Mouse (Mus musculus) intestine, embryonic 15.5 days (tissue): ENCODE data around the gene 1700014D04Rik. TPM values are rescaled to one million over a fixed set of nuclear protein-coding genes. Genes with fewer than 3 reads are reported as not detected.
"Not testable (repeated sequence)": the region's sequence is repeated elsewhere in the genome, so short reads cannot be mapped to it uniquely, and the experiment has no call there.

ENCODE experiments used
- ATAC-seq: fragments of 200-750 bp; cut with Nextera tagmentation; 2 replicates; pipeline ENCODE4 v1.8.0; 2017; ENCODE audit warnings: moderate TSS enrichment, moderate library complexity
- H3K27ac ChIP-seq: fragments of 300-500 bp; sonication (generic); 2 replicates; pipeline ENCODE4 v1.5.1; 2015; ENCODE audit warnings: mild to moderate bottlenecking, inconsistent platforms
- H3K27me3 ChIP-seq: fragments of 300-500 bp; sonication (generic); replicated peaks from 2 replicates; pipeline ENCODE4 v1.6.1; 2015; ENCODE audit warnings: inconsistent platforms
- H3K36me3 ChIP-seq: fragments of 300-500 bp; sonication (generic); 2 replicates; pipeline ENCODE4 v1.6.1; 2015; ENCODE audit warnings: inconsistent platforms
- H3K4me1 ChIP-seq: fragments of 300-500 bp; sonication (generic); replicated peaks from 2 replicates; pipeline ENCODE4 v1.6.1; 2015; ENCODE audit warnings: inconsistent platforms
- H3K4me2 ChIP-seq: fragments of 300-500 bp; sonication (generic); replicated peaks from 2 replicates; pipeline ENCODE4 v1.6.1; 2015; ENCODE audit warnings: mild to moderate bottlenecking, inconsistent platforms
- H3K4me3 ChIP-seq: fragments of 300-500 bp; sonication (generic); replicated peaks from 2 replicates; pipeline ENCODE4 v1.5.1; 2015; ENCODE audit warnings: inconsistent platforms
- H3K9ac ChIP-seq: fragments of 300-500 bp; sonication (generic); 2 replicates; pipeline ENCODE4 v1.6.1; 2015; ENCODE audit warnings: inconsistent platforms
- H3K9me3 ChIP-seq: fragments of 300-500 bp; sonication (generic); 2 replicates; pipeline ENCODE4 v1.6.1; 2016; ENCODE audit warnings: inconsistent platforms
- WGBS: fragments of 180-500 bp; shearing (Covaris S2); methylation state at CpG from one replicate; pipeline ENCODE4 v1.1.7; 2015; 5-methylcytosine and 5-hydroxymethylcytosine counted together
- polyA plus RNA-seq: library from polyadenylated mRNA; unstranded; fragments of >200 nt; fragmentation: Nextera tagmentation; extraction: Ambion mirVana; gene quantifications from 2 replicates; pipeline ENCODE4 v1.2.1, GENCODE M21; 2015

1700014D04Rik gene
- polyA plus RNA-seq, 1 experiment from 2014 or later = not detected

DNA sequence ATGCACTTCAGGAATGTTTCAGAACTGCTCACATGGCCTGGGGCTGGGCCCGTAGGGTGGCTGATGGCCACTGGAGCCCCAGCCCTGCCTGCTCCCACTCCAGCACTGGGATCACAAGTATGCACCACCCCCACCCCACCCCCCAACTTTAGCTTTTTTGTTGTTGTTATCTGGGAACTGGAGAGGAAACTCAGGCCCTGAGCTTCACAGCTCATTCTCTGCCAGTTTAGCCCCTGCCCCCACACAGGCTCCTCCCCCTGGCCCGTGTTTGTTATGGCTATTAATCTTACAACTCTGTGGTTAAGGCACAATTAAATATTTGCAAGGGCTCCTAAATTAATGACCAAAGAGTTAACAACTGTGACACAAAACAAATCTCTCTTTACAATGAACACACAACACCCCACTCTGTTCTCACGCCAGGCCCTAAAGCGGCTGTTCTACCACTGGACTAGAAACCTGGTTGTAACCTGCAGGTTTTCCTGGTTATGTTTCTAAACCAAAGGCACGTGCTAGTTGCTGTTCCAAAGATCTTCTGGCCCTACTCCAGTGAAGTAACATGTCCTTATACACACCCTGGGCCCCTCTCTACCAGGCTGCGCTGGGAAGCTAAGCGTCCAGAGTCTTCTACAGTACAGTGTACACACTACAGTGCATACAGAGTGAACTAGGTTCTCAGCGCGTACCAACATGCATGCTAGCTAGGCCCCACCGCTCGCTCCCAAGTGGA lies 20.4 kb upstream of the 1700014D04Rik start:
- H3K4me2 ChIP-seq = peak overlapping the region; percentile 84
- 0 out of 2 replicates have a peak overlapping the region, but pooled peaks have one; percentile 15 for H3K9ac ChIP-seq
- peaks cover 6% of the 10 kb centered on the region; the same call in 1 of the 2 replicates for H3K36me3 ChIP-seq
- 50% methylated on average over 11 of the region's 11 CpGs for WGBS
- no peaks in the 10 kb centered on the region for H3K27me3 ChIP-seq
- 0 out of 2 replicates have a peak, but pooled peaks have one; percentile 11 for ATAC-seq
- peak overlapping the region; percentile 73 for H3K27ac ChIP-seq
- H3K4me1 ChIP-seq = peaks cover 33% of the 10 kb centered on the region
- no peak overlapping the region; the same call in 1 of the 2 replicates for H3K4me3 ChIP-seq
- no peaks in the 10 kb centered on the region for H3K9me3 ChIP-seq

DNA sequence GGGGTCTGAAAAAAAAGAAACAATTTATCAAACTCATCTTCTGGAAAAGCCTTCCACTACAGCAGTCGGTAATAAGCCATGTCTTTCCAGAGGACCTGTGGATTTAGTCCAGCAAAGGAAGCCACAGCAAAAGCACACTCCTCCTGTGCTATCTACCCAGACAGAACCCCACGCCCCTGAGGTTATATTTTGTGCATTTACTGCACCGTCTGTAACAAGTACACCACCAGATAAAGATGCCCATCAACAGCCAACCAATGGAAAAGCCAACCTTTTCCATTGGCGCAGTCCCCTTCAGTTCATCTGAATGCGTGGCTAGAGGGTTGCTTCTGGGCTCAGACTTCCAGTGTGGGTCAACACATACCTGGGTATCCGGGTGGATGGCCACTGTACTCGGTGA lies 16.2 kb upstream of the 1700014D04Rik start:
- Histone ChIP-seq H3K9ac (no peak overlapping the region), H3K27ac (no peak overlapping the region), H3K4me1 (peaks cover 16% of the 10 kb centered on the region), H3K27me3 (no peaks in the 10 kb centered on the region), H3K36me3 (peaks cover 14% of the 10 kb centered on the region), H3K4me2 (no peak overlapping the region), H3K4me3 (no peak overlapping the region), H3K9me3 (no peaks in the 10 kb centered on the region)
- WGBS = 86% methylated on average over 7 of the region's 7 CpGs
- ATAC-seq = no peak

DNA sequence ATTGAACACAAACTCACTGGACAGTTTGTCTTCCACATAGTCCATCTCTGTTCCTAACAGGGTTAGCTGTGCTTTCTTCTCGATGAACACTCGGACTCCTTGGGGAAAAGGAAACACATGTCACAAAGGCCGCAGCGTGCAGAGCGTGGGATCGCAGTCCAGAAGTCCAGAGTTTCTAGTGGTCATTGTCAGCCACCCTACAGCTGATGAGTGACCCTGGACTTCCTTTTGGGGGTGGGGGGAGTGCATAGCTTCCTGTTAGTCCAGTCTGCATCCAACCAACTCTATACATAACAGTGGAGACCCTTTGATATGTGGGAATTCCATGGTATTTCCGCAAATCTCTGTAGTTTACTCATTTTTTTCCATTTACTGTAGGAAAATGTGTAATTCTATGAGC lies 10.4 kb upstream of the 1700014D04Rik start:
- no peak overlapping the region for H3K9ac ChIP-seq
- H3K4me2 ChIP-seq = no peak overlapping the region
- H3K4me1 ChIP-seq = no peaks in the 10 kb centered on the region
- no peak overlapping the region for H3K27ac ChIP-seq
- peaks cover 12% of the 10 kb centered on the region for H3K36me3 ChIP-seq
- no peak overlapping the region for H3K4me3 ChIP-seq
- 91% methylated on average over 7 of the region's 7 CpGs for WGBS
- no peaks in the 10 kb centered on the region for H3K9me3 ChIP-seq
- no peak for ATAC-seq
- no peaks in the 10 kb centered on the region for H3K27me3 ChIP-seq

DNA sequence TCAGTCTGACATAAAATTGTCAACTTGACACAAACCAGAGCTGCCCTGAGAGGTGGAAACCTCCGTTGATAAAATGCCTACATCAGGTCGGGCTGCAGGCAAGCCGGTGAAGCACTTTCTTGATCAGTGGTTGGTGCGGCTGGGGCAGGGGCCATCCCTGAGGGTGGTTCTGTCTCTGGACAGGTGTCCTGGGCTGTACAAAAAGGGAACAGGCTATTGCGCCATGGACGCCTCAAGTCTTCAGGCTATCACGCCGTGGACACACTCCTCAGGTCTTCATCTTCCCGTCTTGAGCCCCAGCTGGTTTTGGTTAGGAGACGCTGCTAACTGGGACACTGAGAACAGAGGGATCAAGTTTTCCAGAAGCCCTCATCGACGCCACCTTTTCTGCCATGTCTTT lies 3.8 kb upstream of the 1700014D04Rik start:
- no peak for ATAC-seq
- no peak overlapping the region for H3K9ac ChIP-seq
- 57% methylated on average over 12 of the region's 12 CpGs for WGBS

DNA sequence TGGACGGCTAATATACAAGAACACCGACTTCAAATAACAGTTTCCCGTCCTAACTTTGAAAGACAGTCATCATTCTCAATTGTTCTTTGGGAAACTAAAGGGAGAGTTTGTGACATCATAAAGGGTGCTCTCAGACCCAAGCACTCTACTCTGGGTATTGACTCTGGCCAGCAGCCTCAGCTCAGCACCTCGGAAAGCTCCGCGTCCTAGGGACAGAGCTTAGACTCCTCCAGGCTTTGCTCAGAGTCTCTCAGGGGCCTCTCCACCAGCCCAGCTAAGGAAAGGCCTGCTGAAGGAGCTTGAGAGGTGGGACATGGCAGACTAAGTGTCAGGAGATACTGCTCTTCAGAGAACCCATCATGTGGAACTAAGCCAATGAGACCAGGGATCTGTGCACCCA lies 388 bp downstream of the 1700014D04Rik start:
- no peak for ATAC-seq
- no peaks in the 10 kb centered on the region for H3K9me3 ChIP-seq
- no peaks in the 10 kb centered on the region for H3K27me3 ChIP-seq
- 80% methylated on average over 5 of the region's 6 CpGs for WGBS
- H3K9ac ChIP-seq = no peak overlapping the region
- H3K4me2 ChIP-seq = no peak overlapping the region
- H3K36me3 ChIP-seq = no peaks in the 10 kb centered on the region
- H3K4me1 ChIP-seq = no peaks in the 10 kb centered on the region
- no peak overlapping the region for H3K27ac ChIP-seq
- no peak overlapping the region for H3K4me3 ChIP-seq

More for the DNA sequence above, 3.8 kb upstream of the 1700014D04Rik start:
- Histone ChIP-seq H3K27ac (no peak overlapping the region), H3K4me3 (no peak overlapping the region), H3K4me1 (no peaks in the 10 kb centered on the region), H3K27me3 (no peaks in the 10 kb centered on the region), H3K36me3 (peaks cover 2% of the 10 kb centered on the region; the same call in 1 of the 2 replicates), H3K9me3 (no peaks in the 10 kb centered on the region), H3K4me2 (no peak overlapping the region)

DNA sequence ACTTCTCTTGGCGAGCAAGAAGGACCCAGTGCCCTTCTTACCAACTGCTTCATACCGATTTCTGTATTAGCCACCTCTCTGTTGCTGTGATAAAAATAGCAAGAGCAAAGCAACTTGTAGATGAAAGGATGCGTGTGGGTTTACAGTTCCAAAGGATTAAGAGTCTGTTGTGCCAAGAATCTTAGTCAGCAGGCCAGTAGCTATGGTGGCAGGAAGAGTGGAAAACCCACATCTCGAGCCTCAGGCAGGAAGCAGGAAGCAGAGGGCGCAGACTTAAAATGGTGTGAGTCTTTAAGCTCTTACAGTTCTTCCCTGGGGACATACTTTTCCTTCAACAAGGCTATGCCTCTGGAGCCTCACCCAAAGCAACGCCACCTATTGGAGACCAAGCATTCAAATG lies 1.1 kb downstream of the 1700014D04Rik start:
- H3K4me2 ChIP-seq = no peak overlapping the region
- no peaks in the 10 kb centered on the region for H3K36me3 ChIP-seq
- no peaks in the 10 kb centered on the region for H3K4me1 ChIP-seq
- 83% methylated on average over 6 of the region's 6 CpGs for WGBS
- H3K9ac ChIP-seq = no peak overlapping the region
- no peak for ATAC-seq
- H3K4me3 ChIP-seq = no peak overlapping the region
- no peak overlapping the region for H3K27ac ChIP-seq
- no peaks in the 10 kb centered on the region for H3K27me3 ChIP-seq
- no peaks in the 10 kb centered on the region for H3K9me3 ChIP-seq

DNA sequence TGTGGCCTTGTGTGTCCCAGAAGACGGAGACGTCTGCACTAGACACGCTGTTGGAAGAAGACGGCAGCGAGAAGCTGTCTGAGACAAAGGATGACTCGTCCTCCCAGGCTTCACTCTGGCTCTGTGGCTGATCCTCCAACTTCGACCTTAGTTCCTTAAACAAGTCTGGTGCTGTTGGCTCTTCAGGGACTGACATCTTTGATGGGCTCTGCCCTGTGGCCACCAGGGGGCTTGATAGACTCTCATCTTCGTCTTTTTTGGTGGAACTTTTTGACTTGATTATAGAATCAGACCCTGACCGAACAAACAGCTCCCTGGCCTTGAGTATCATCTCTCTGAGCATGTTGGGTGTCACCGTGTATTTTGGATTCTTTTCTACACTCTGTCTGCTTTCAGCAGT lies 4.9 kb downstream of the 1700014D04Rik start:
- H3K4me2 ChIP-seq = no peak overlapping the region
- H3K4me3 ChIP-seq = no peak overlapping the region
- no peaks in the 10 kb centered on the region for H3K36me3 ChIP-seq
- 71% methylated on average over 10 of the region's 10 CpGs for WGBS
- no peak overlapping the region for H3K27ac ChIP-seq
- no peaks in the 10 kb centered on the region for H3K27me3 ChIP-seq
- H3K9me3 ChIP-seq = no peaks in the 10 kb centered on the region
- no peaks in the 10 kb centered on the region for H3K4me1 ChIP-seq
- no peak overlapping the region for H3K9ac ChIP-seq
- no peak for ATAC-seq

DNA sequence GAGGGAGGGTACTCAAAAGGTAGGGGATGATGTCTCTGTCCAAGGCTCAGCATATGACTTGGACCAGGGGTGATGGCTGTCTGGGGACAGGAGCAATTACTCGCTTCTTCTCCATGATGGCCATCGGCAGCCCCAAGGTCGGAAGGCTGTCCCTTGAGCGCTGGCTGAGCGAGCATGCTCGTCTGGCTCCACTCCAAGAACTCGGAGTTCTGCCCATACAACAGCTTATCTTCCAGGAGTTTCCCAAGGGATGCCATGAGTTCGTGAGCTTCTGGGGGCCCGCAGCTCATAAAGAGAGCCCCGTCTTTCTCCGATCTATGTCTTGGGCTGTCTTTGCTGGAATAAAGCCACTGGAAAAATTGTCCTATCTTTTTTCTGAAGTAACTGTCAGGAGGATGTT lies 5.5 kb downstream of the 1700014D04Rik start:
- no peak overlapping the region for H3K4me2 ChIP-seq
- H3K27me3 ChIP-seq = no peaks in the 10 kb centered on the region
- no peaks in the 10 kb centered on the region for H3K4me1 ChIP-seq
- 85% methylated on average over 11 of the region's 11 CpGs for WGBS
- no peak overlapping the region for H3K9ac ChIP-seq
- H3K4me3 ChIP-seq = no peak overlapping the region
- no peaks in the 10 kb centered on the region for H3K9me3 ChIP-seq
- no peak for ATAC-seq
- H3K27ac ChIP-seq = no peak overlapping the region
- H3K36me3 ChIP-seq = no peaks in the 10 kb centered on the region

DNA sequence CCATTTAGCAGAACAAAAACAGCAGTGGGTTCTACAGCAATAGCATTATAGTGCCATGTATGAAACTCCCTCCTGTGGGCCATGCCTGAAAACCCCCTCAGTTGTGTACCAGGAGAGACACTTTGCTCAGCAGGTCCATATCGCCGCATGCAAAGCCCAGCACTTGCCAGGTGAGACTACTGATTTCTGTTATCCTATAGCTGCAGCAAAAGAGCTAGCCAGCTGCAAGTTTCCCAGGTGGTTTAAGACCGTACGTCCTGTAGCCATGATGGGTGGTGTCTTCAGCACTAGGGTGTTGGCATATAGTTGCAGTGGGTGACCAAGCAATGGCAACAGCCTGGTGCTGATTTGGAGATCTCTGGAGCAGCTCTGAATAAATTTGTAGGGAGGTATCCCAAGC lies 7.2 kb downstream of the 1700014D04Rik start:
- 87% methylated on average over 4 of the region's 4 CpGs for WGBS
- no peak for ATAC-seq
- Histone ChIP-seq H3K36me3 (no peaks in the 10 kb centered on the region), H3K27ac (no peak overlapping the region), H3K9ac (no peak overlapping the region), H3K4me2 (no peak overlapping the region), H3K27me3 (no peaks in the 10 kb centered on the region), H3K9me3 (no peaks in the 10 kb centered on the region), H3K4me3 (no peak overlapping the region), H3K4me1 (no peaks in the 10 kb centered on the region)

DNA sequence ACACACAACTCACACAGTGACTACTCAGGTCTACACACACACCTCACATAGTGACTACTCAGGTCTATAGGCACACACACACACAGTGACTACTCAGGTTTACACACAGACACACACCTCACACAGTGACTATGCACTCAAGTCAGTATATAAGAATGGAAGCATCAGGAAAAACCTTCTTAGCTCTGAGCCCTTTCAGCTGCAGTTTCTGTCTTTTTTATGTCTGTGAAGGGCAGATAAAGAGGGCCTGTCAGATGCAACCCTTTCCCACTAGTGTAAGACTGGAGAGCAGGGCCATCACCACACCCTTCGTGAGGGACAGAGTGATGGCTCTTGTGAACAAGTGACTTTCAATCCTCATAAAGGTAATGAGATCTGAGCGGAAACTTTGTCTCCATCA lies 8.1 kb downstream of the 1700014D04Rik start:
- Histone ChIP-seq H3K4me2 (no peak overlapping the region), H3K9me3 (no peaks in the 10 kb centered on the region), H3K9ac (no peak overlapping the region), H3K27ac (no peak overlapping the region), H3K27me3 (no peaks in the 10 kb centered on the region), H3K4me1 (no peaks in the 10 kb centered on the region), H3K4me3 (no peak overlapping the region), H3K36me3 (no peaks in the 10 kb centered on the region)
- 78% methylated on average over 2 of the region's 2 CpGs for WGBS
- ATAC-seq = no peak

DNA sequence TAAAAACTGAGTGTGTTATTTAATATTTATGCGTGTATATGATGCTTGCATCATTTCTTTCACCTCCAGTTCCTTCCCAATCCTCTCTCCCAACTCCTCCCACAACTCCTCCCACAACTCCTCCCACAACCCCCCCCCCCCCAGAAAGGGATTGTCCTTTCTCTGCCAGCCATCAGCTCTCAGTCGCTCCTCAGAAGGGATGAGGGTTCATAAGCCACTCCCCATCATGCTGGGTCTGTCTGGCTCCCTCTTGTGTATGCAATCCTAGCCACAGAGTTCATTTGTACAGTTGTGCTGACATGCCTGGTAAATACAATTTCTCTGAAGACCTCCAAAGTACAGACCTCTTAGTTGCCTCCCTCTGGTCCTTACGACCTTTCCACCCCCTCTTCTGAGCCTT lies 11.4 kb downstream of the 1700014D04Rik start:
- ATAC-seq = peak; percentile 65
- WGBS = 22% methylated on average over 3 of the region's 3 CpGs
- Histone ChIP-seq H3K27ac (no peak overlapping the region), H3K4me2 (no peak overlapping the region), H3K36me3 (no peaks in the 10 kb centered on the region), H3K4me1 (no peaks in the 10 kb centered on the region), H3K9me3 (no peaks in the 10 kb centered on the region), H3K27me3 (0 out of 2 replicates have a peak, but pooled peaks cover 3% of the 10 kb centered on the region), H3K4me3 (no peak overlapping the region), H3K9ac (no peak overlapping the region)

DNA sequence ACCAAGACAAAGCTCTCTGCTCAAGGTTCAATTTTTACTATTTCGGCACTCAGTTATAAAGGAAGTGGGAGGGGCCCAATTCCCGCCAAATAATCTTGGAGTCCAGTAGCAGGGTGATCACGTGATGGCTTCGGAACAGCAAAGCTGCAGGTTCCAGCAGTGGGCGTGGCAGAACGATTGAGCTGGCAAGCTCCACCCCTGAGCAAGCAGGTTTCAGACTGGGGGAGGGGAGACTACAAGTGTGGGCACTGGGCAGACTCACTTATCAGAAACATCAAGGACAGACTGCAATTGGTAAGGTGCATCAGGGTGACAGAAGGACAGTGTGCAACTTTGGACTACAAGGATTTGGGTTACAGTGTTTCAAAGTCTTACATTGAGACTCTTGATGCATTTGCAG lies 12.2 kb downstream of the 1700014D04Rik start:
- WGBS = 28% methylated on average over 6 of the region's 6 CpGs
- H3K4me2 ChIP-seq = 0 out of 2 replicates have a peak overlapping the region, but pooled peaks have one; percentile 6
- H3K27ac ChIP-seq, H3K36me3 ChIP-seq, H3K4me3 ChIP-seq, H3K9me3 ChIP-seq, H3K9ac ChIP-seq, H3K4me1 ChIP-seq, H3K27me3 ChIP-seq: not testable (repeated sequence)
- peak; percentile 41 for ATAC-seq

DNA sequence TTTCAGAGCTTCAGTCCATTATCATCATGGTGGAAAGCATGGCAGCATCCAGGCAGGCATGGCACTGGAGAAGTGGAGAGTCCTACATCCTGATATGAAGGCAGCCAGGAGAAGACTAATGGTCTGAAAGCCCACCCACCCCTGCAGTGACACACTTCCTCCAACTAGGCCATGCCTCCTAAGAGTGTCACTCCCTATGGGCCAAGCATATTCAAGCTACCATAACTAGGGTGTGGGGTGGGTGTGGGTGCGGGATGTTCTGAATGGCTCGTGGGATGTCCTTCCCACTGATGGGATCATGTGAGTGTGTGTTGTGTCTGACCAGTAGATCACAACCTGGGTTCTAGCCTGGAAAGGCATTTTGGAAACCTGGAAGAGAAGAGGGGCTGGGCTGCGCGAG lies 12.6 kb downstream of the 1700014D04Rik start:
- Histone ChIP-seq H3K36me3 (no peaks in the 10 kb centered on the region), H3K4me2 (no peak overlapping the region), H3K9me3 (no peaks in the 10 kb centered on the region), H3K27ac (no peak overlapping the region), H3K4me3 (no peak overlapping the region), H3K9ac (no peak overlapping the region), H3K27me3 (0 out of 2 replicates have a peak, but pooled peaks cover 3% of the 10 kb centered on the region), H3K4me1 (no peaks in the 10 kb centered on the region)
- 76% methylated on average over 4 of the region's 4 CpGs for WGBS
- peak; percentile 39; the same call in 1 of the 2 replicates for ATAC-seq
